Mouse (Mus musculus) CH12.LX (cell line): ENCODE data around the gene Hba-x. TPM values are rescaled to one million over a fixed set of nuclear protein-coding genes. Genes with fewer than 3 reads are reported as not detected.

Experiments
- DNase-seq: peaks from one replicate; pipeline ENCODE4 v3.0.0-alpha.2; 2013; ENCODE audit errors: extremely low read depth
- H3K27ac ChIP-seq: 2 replicates; pipeline ENCODE4 v1.5.1; 2012; ENCODE audit warnings: low read depth, mild to moderate bottlenecking, control low read depth, moderate library complexity; ENCODE audit not compliant: insufficient read depth
- H3K27me3 ChIP-seq: replicated peaks from 2 replicates; pipeline ENCODE3; 2012; ENCODE audit warnings: inconsistent platforms
- H3K36me3 ChIP-seq, 2 experiments: replicated peaks in 1 of 2; 2 replicates each; pipeline versions ENCODE3 to v1.6.1; 2012; ENCODE audit warnings: inconsistent platforms in 1 of 2, low read length in 1 of 2, mild to moderate bottlenecking in 1 of 2, mixed read lengths in 1 of 2, moderate library complexity in 1 of 2; ENCODE audit not compliant: control insufficient read depth in 1 of 2, insufficient read depth in 1 of 2
- H3K4me1 ChIP-seq, 2 experiments: 2 replicates each; pipeline ENCODE4 v1.6.1; 2012; ENCODE audit warnings: inconsistent platforms in 1 of 2, moderate library complexity in 1 of 2; ENCODE audit not compliant: insufficient read depth in 2 of 2, control insufficient read depth in 1 of 2
- H3K4me2 ChIP-seq: 2 replicates; pipeline ENCODE4 v1.6.1; 2012; ENCODE audit warnings: low read depth, mild to moderate bottlenecking, control low read depth; ENCODE audit not compliant: poor library complexity, insufficient read depth, severe bottlenecking
- H3K4me3 ChIP-seq, 3 experiments: fragments of 150-350 bp in 1 of 3; sonication (generic) in 1 of 3; replicated peaks in 1 of 3; 2 replicates each; pipeline versions ENCODE3 to v1.5.1; 2011 to 2012; ENCODE audit warnings: low read depth in 2 of 3, low read length in 2 of 3, mild to moderate bottlenecking in 2 of 3, moderate library complexity in 2 of 3, control low read depth in 1 of 3, improper control_type of control experiment in 1 of 3, inconsistent platforms in 1 of 3, mixed read lengths in 1 of 3; ENCODE audit not compliant: poor library complexity in 1 of 3
- H3K79me2 ChIP-seq: replicated peaks from 2 replicates; pipeline ENCODE4 v1.6.1; 2012; ENCODE audit warnings: mild to moderate bottlenecking, moderate library complexity; ENCODE audit not compliant: control insufficient read depth, poor library complexity, insufficient read depth, severe bottlenecking; ENCODE audit errors: extremely low read depth
- H3K9ac ChIP-seq: 2 replicates; pipeline ENCODE4 v1.6.1; 2012; ENCODE audit warnings: low read depth, mild to moderate bottlenecking, control low read depth, moderate library complexity; ENCODE audit not compliant: insufficient read depth
- H3K9me3 ChIP-seq: replicated peaks from 2 replicates; pipeline ENCODE3; 2012; ENCODE audit warnings: low read length, inconsistent platforms, mixed read lengths
- CHD1 ChIP-seq: IDR thresholded peaks from 2 replicates; pipeline ENCODE4 v1.6.1; 2012; ENCODE audit warnings: low read depth, low read length, improper control_type of control experiment, inconsistent platforms
- CHD2 ChIP-seq: IDR thresholded peaks from 2 replicates; pipeline ENCODE4 v1.6.1; 2011; ENCODE audit warnings: low read length, improper control_type of control experiment
- CTCF ChIP-seq, 2 experiments: IDR thresholded peaks in 1 of 2; conservative IDR thresholded peaks in 1 of 2; 2 replicates each; pipeline ENCODE4 v1.5.1; 2011 to 2012; ENCODE audit warnings: low read depth in 2 of 2, low read length in 2 of 2, improper control_type of control experiment in 1 of 2, inconsistent platforms in 1 of 2, mild to moderate bottlenecking in 1 of 2, moderate library complexity in 1 of 2
- E2F4 ChIP-seq: IDR thresholded peaks from 2 replicates; pipeline ENCODE4 v1.6.1; 2011; ENCODE audit warnings: low read depth, low read length, improper control_type of control experiment; ENCODE audit not compliant: insufficient replicate concordance
- ELF1 ChIP-seq: IDR thresholded peaks from 2 replicates; pipeline ENCODE4 v1.6.1; 2014; ENCODE audit warnings: low read depth, mild to moderate bottlenecking, inconsistent platforms, low read length, improper control_type of control experiment
- EP300 ChIP-seq: IDR thresholded peaks from 2 replicates; pipeline ENCODE4 v1.6.1; 2011; ENCODE audit warnings: low read length, improper control_type of control experiment
- GABPA ChIP-seq: IDR thresholded peaks from 2 replicates; pipeline ENCODE4 v1.6.1; 2012; ENCODE audit warnings: low read depth, low read length, improper control_type of control experiment, inconsistent platforms; ENCODE audit not compliant: insufficient replicate concordance
- HCFC1 ChIP-seq: IDR thresholded peaks from 2 replicates; pipeline ENCODE4 v1.6.1; 2012; ENCODE audit warnings: low read depth, mild to moderate bottlenecking, inconsistent platforms, low read length, improper control_type of control experiment
- JUN ChIP-seq: IDR thresholded peaks from 2 replicates; pipeline ENCODE4 v1.6.1; 2011; ENCODE audit warnings: low read depth, mild to moderate bottlenecking, low read length, improper control_type of control experiment, moderate library complexity; ENCODE audit not compliant: insufficient read depth
- JUND ChIP-seq: conservative IDR thresholded peaks from 2 replicates; pipeline ENCODE4 v1.6.1; 2011; ENCODE audit warnings: low read depth, low read length, improper control_type of control experiment
- MAFK ChIP-seq: IDR thresholded peaks from 2 replicates; pipeline ENCODE4 v1.6.1; 2011; ENCODE audit warnings: low read length, improper control_type of control experiment; ENCODE audit not compliant: insufficient replicate concordance
- MAX ChIP-seq: IDR thresholded peaks from 2 replicates; pipeline ENCODE4 v1.6.1; 2011; ENCODE audit warnings: low read length, improper control_type of control experiment
- MAZ ChIP-seq: IDR thresholded peaks from 2 replicates; pipeline ENCODE4 v1.6.1; 2012; ENCODE audit warnings: low read depth, mild to moderate bottlenecking, inconsistent platforms, low read length, improper control_type of control experiment, moderate library complexity
- MXI1 ChIP-seq: IDR thresholded peaks from 2 replicates; pipeline ENCODE4 v1.6.1; 2011; ENCODE audit warnings: mild to moderate bottlenecking, low read depth, low read length, improper control_type of control experiment
- NELFE ChIP-seq: IDR thresholded peaks from 2 replicates; pipeline ENCODE4 v1.6.1; 2011; ENCODE audit warnings: low read depth, low read length, improper control_type of control experiment
- NRF1 ChIP-seq: IDR thresholded peaks from 2 replicates; pipeline ENCODE4 v1.6.1; 2014; ENCODE audit warnings: low read depth, mild to moderate bottlenecking, inconsistent platforms, low read length, improper control_type of control experiment, moderate library complexity
- POLR2A ChIP-seq: IDR thresholded peaks from 2 replicates; pipeline ENCODE4 v1.6.1; 2011; ENCODE audit warnings: low read depth, mild to moderate bottlenecking, improper control_type of control experiment, low read length
- POLR2AphosphoS2 ChIP-seq: IDR thresholded peaks from 2 replicates; pipeline ENCODE4 v1.6.1; 2011; ENCODE audit warnings: low read depth, low read length, improper control_type of control experiment
- TCF12 ChIP-seq: IDR thresholded peaks from 2 replicates; pipeline ENCODE4 v1.6.1; 2014; ENCODE audit warnings: low read depth, mild to moderate bottlenecking, inconsistent platforms, low read length, improper control_type of control experiment
- UBTF ChIP-seq: IDR thresholded peaks from 2 replicates; pipeline ENCODE4 v1.6.1; 2012; ENCODE audit warnings: low read depth, mild to moderate bottlenecking, inconsistent platforms, low read length, improper control_type of control experiment, moderate library complexity
- ZC3H11A ChIP-seq: IDR thresholded peaks from 2 replicates; pipeline ENCODE4 v1.6.1; 2012; ENCODE audit warnings: low read depth, mild to moderate bottlenecking, inconsistent platforms, low read length, improper control_type of control experiment
- ZKSCAN1 ChIP-seq: IDR thresholded peaks from 2 replicates; pipeline ENCODE4 v1.6.1; 2012; ENCODE audit warnings: low read depth, inconsistent platforms, low read length, improper control_type of control experiment, borderline replicate concordance
- ZNF384 ChIP-seq: IDR thresholded peaks from 2 replicates; pipeline ENCODE4 v1.6.1; 2012; ENCODE audit warnings: low read depth, low read length, improper control_type of control experiment, inconsistent platforms
- dilution Hi-C: fragments of 300-500 bp; cut with MboI; formaldehyde crosslinking; loops from 2 replicates; pipeline ENCODE4 v1.14.3; 2020; ENCODE audit warnings: low sequenced_read_pairs; ENCODE audit not compliant: extremely low pct_unique_long_range_greater_than_20kb, extremely low pct_ligation_motif_present
- in situ Hi-C: fragments of 300-500 bp; cut with MboI; formaldehyde crosslinking; loops from 3 replicates; pipeline ENCODE4 v1.14.3; 2019; ENCODE audit warnings: low sequenced_read_pairs, low pct_ligation_motif_present, low pct_unique_long_range_greater_than_20kb, mixed read lengths
- polyA plus RNA-seq: library from polyadenylated mRNA; unstranded; fragments of >175 nt; gene quantifications from 2 replicates; pipeline ENCODE4 v1.2.1, GENCODE M21; 2012; ENCODE audit warnings: low read depth; ENCODE audit not compliant: insufficient read length
- total RNA-seq, 2 experiments: library from RNA; depleted of rRNA; stranded (reverse); fragments of 300-350 nt in 1 of 2; fragments of >200 nt in 1 of 2; gene quantifications; 2 replicates each; pipeline ENCODE4 v1.2.3; 2012 to 2014

Hba-x gene
- total and polyA plus RNA-seq, 3 experiments, result not detected

DNA sequence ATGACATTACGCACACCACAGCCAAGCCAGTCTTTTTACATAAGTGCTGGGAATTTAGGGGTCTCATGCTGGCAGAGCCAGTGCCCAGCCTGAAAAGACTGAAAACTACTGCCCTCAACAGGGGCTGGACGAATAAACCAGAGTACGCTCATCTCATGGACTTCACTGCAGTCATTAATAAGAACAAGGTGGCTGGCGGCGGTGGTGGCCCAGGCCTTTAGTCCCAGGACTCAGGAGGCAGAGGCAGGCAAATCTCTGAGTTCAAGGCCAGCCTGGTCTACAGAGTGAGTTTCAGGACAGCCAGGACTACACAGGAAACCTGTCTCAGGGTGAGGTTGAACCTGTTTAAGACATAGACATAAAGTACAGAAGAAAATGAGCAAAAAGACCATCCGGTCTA is 10.0 kb upstream of the Hba-x start:
- dilution Hi-C loops, result no loop called here
- H3K27ac ChIP-seq, result no peak overlapping the region
- no peaks in the 10 kb centered on the region for H3K27me3 ChIP-seq
- H3K4me1 ChIP-seq, result peaks cover 13 to 63% of the 10 kb centered on the region in 2 experiments
- TF ChIP-seq ZKSCAN1 (no peak), UBTF (no peak), ZNF384 (no peak), POLR2AphosphoS2 (0 out of 2 replicates have a peak, but pooled peaks have one; percentile 5), CHD2 (no peak), CTCF (conservative IDR thresholded peaks at IDR 0.05 in 1 of 2, IDR thresholded peaks at IDR 0.05 in 1 of 2; ENCODE audit: low read depth in 2 of 2, low read length in 2 of 2) (no peak)
- no peak overlapping the region for H3K9ac ChIP-seq
- in situ Hi-C loops, result no loop called here
- DNase-seq, result no peak
- H3K79me2 ChIP-seq, result peaks cover 12% of the 10 kb centered on the region
- H3K9me3 ChIP-seq, result no peaks in the 10 kb centered on the region
- no peak overlapping the region for H3K4me3 ChIP-seq
- H3K36me3 ChIP-seq, result peaks cover 12 to 37% of the 10 kb centered on the region in 2 experiments
- peak overlapping the region; percentile 3; the same call in 1 of the 2 replicates for H3K4me2 ChIP-seq

DNA sequence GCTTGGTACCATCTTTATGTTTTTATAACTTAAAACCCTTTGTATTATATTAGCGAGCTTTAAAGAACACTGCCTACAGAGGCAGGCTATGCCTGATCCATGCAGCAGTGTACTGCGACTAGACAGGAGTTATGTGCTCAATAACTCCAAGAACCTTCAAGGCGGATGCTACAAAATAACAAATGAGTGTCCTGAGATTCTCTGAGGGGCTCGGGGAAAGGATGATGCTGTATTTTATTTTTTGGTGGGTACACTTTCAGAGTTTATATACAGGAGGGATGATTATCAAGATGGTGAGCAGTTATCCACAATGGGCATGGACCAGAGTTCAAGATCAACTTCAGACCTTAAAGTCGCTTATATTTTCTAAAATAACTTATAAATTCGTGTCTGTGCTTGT is 9.4 kb upstream of the Hba-x start:
- Histone ChIP-seq H3K4me2 (peak overlapping the region; percentile 70), H3K4me3 (peak overlapping the region; percentile 72 to 92 (median 82)), H3K4me1 (peaks cover 17 to 64% of the 10 kb centered on the region in 2 experiments), H3K27me3 (no peaks in the 10 kb centered on the region), H3K9ac (peak overlapping the region; percentile 82), H3K27ac (no peak overlapping the region), H3K79me2 (peaks cover 12% of the 10 kb centered on the region), H3K36me3 (peaks cover 10 to 32% of the 10 kb centered on the region in 2 experiments), H3K9me3 (no peaks in the 10 kb centered on the region)
- TF ChIP-seq UBTF (0 out of 2 replicates have a peak, but pooled peaks have one; percentile 13), MAFK (no peak), CTCF (conservative IDR thresholded peaks at IDR 0.05 in 1 of 2, IDR thresholded peaks at IDR 0.05 in 1 of 2; ENCODE audit: low read depth in 2 of 2, low read length in 2 of 2) (no peak)
- in situ Hi-C loops (no loop called here), dilution Hi-C loops (no loop called here)
- peak; percentile 18 for DNase-seq

DNA sequence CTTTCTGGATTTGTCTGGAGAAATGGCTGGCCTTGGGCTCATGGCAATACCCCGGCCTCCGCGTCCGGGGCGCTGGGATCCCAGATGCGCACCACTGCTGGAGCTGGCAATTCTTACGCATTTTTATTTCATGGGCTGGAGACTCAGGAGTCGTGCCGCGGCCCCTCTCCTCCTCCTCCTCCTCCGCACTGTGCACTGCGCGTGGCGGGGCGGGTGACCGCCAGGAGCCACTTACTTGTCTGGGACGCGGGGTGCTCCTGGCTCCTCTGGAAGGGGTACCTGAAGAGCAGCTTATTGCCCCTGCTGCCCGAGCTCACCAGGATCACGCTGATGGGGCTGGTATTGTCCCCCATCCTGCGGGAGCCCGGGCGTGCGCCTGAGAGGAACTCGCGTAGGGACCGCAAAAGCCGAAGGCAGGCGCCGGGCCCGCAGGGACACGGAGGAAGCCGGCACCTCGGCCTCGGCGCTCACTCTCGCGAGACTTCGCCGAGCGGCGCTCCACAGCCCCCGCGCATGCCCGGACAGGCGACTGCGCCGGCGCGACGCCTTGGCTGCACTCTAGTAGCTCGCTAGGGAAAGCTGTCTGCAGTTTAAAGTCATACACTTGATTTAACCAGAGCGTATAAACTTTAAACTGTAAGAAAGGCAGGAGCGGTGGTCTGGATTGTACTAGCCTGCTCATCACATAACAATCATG is 8.9 kb upstream of the Hba-x start, which contains the start of gene Nprl3:
Gene Nprl3, minus strand, starts transcription at position 520 of the 697 bp plus-strand sequence.
- in situ Hi-C loops (no loop called here), dilution Hi-C loops (no loop called here)
- Histone ChIP-seq H3K4me3 (peak within 1 kb of the TSS; percentile 72 to 92 (median 82)), H3K9me3 (no peaks in the 10 kb centered on the region), H3K9ac (peak within 1 kb of the TSS; percentile 82), H3K36me3 (peaks cover 7 to 27% of the 10 kb centered on the region in 2 experiments), H3K27me3 (no peaks in the 10 kb centered on the region), H3K27ac (peak within 1 kb of the TSS; percentile 5; the same call in 1 of the 2 replicates), H3K79me2 (peaks cover 12% of the 10 kb centered on the region), H3K4me2 (peak within 1 kb of the TSS; percentile 70), H3K4me1 (peaks cover 17 to 64% of the 10 kb centered on the region in 2 experiments)
- DNase-seq, result peak; percentile 95
- no peak for TF ChIP-seq CTCF (conservative IDR thresholded peaks at IDR 0.05 in 1 of 2, IDR thresholded peaks at IDR 0.05 in 1 of 2; ENCODE audit: low read depth in 2 of 2, low read length in 2 of 2)
- TF ChIP-seq CHD1, result no peak
- TF ChIP-seq HCFC1, result peak; percentile 81
- TF ChIP-seq E2F4, result no peak
- peak; percentile 100 for TF ChIP-seq POLR2A
- peak; percentile 95 for TF ChIP-seq NRF1
- TF ChIP-seq POLR2AphosphoS2, result peak; percentile 81
- peak; percentile 71 for TF ChIP-seq MAX
- no peak; the same call in 1 of the 2 replicates for TF ChIP-seq ZC3H11A
- TF ChIP-seq EP300, result no peak
- peak; percentile 72; the same call in 1 of the 2 replicates for TF ChIP-seq ELF1
- no peak for TF ChIP-seq ZKSCAN1
- no peak; the same call in 1 of the 2 replicates for TF ChIP-seq GABPA
- no peak for TF ChIP-seq JUND
- TF ChIP-seq NELFE, result peak; percentile 99
- no peak for TF ChIP-seq MAZ
- TF ChIP-seq UBTF, result no peak
- TF ChIP-seq MXI1, result peak; percentile 25; the same call in 1 of the 2 replicates
- no peak for TF ChIP-seq JUN
- TF ChIP-seq TCF12, result peak; percentile 96
